Mouse (Mus musculus) brain, embryonic 14.5 days (tissue): ENCODE data around the gene Hmx1.

ENCODE experiments used
- CTCF ChIP-seq: fragments of 200-500 bp; IDR thresholded peaks from 2 replicates; pipeline ENCODE4 v1.5.1; 2012; ENCODE audit warnings: inconsistent platforms, mild to moderate bottlenecking, moderate library complexity, borderline replicate concordance; ENCODE audit not compliant: insufficient read depth, insufficient read length; ENCODE audit errors: extremely low read depth
- POLR2A ChIP-seq: fragments of 200-500 bp; IDR thresholded peaks from 2 replicates; pipeline ENCODE4 v1.6.1; 2012; ENCODE audit warnings: mild to moderate bottlenecking, inconsistent platforms, borderline replicate concordance; ENCODE audit not compliant: poor library complexity, insufficient read depth, insufficient read length, severe bottlenecking; ENCODE audit errors: extremely low read depth

DNA sequence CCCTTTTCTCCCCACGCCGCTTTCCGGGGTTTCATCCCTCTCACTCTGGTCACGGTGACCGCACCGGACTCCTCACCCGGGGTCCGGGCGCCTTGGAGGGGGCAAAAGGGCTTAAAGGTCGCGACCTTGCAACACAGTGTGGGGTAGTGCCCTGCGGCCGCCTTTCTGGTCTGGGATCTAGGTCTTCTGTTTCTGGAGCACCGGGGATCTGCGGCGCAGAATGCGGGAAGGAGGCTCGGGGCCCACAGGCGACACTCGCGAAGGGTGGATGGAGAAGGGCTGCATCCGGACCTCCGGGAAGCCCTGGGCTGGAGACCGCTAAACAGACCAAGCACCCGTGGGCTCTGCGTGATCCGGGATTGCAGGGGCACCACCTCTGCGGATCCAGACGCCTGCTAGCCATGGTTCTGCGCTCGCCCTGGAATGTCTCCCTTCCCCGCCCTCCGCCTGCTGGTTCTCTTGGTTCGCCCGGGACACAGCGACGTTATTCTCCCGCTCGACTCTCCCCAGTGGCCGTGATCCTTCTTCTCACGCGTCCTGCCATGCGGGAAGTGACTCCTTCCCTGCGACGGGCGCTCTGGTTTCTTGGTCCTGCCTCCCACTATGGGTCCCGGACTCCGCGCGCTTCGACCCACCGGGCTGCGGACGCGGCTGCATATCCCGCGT lies 8.2 kb downstream of the Hmx1 start:
- TF ChIP-seq CTCF, result no peak
- TF ChIP-seq POLR2A, result no peak
